Mouse (Mus musculus): Measurements from ENCODE around the gene Irf2. TPM values are rescaled to one million over a fixed set of nuclear protein-coding genes. Genes with fewer than 3 reads are reported as not detected.

Gene Irf2
- total RNA-seq (2021), result 10 to 100 TPM; 54.9 to 72.7 TPM
- long read RNA-seq, transcript Irf2-201 (9 exons, 2,497 nt), result major isoform, 13 of 25 reads
- long read RNA-seq, partial matches to known transcripts, result 3 of 25 reads
- long read RNA-seq, other reads (novel, unspliced or antisense), result 8 of 25 reads

- DNase-seq (ENCODE audit: low spot score in 2 of 2), result peak; percentile 67 to 81
Measured at GRCm38 (mm10) chr8:46739003-46739949, at the start of gene Irf2. Irf2 (plus strand) TSS chr8:46739732.

GRCm38 (mm10) chr8:46690111-46690510, 49.4 kb upstream of the Irf2 start:
- DNase-seq (ENCODE audit: low spot score in 2 of 2), result no peak

DNA sequence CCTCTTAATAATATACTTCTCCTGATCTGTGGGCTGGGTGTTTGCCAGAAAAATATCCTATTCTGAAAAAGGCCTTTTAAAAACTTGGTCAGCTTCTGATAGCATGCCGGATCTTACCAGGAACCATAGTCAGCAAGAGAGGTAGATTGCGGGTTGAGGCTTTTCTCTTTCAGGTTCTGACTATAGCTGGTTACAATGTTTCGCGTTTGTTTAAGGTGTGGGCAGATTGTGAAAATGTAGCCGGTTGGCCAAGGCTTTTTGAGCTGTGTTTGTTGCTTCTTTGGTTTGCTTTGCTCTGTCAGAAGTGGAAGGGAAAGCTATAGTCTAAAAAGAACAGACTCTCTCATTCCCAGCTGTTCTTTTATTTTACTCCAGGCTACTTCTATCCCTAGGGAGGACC, 49.0 kb upstream of the Irf2 start:
- no peak for DNase-seq (ENCODE audit: low spot score in 2 of 2)

DNA sequence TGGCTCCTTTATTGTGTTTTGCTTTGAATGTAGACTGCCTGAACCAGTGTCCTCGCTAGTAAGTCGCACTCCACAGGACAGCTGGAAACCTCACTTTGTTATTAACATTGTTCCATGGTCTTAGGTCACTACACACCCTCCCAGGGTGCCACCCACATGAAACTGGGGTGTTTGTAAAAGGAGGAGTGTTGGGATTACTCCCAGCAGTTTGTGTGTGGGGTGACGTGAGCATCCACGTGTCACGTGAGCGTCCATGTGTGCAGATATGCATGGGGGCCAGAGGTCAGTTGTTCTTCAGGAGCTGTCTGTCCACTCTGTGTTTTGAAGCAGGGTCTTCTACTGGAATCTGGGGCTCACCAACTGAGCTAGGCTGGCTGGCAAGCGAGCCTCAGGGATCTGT, 48.2 kb upstream of the Irf2 start:
- DNase-seq (ENCODE audit: low spot score in 2 of 2), result no peak

DNA sequence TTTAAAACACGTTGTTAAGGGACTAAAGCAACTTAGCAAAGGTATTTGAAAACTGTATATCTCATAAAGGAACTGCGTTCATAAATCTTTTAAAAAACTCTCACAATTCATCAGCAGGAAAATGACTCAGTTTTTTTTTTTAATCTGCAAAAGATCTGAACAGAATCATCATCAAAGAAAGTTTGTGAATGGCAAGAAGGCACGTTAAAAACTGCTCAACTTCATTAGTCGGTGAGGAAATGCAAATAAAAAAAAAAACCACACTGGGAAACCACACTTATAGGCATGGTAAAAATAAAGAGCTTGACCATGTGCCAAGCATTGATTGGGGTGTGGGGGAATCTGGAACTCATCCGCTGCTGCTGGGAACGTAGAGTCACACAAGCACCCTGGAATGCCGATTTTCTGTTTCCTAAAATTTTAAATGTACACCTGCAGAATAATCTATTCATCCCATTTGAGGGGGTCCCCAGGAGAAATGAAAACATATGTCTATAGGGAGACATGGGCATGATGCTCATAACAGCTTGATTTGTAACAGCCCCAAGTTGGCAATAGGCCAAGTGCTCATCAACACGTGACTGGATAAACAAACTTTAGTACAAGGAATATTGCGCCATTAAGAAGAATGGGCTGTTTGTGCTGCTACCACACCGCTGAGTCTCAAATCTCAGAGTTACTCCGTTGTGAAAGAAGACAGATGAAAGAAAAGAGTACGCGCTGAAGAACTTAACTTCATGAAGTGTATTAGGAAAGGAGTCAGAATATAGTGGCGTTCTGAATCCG, 43.1 kb upstream of the Irf2 start:
- no peak for DNase-seq (ENCODE audit: low spot score in 2 of 2)

GRCm38 (mm10) chr8:46697566-46697965, 42.0 kb upstream of the Irf2 start:
- DNase-seq (ENCODE audit: low spot score in 2 of 2), result no peak

- DNase-seq (ENCODE audit: low spot score in 2 of 2), result no peak
Measured at GRCm38 (mm10) chr8:46698162-46698561, 41.4 kb upstream of the Irf2 start.

GRCm38 (mm10) chr8:46705145-46705544, 34.4 kb upstream of the Irf2 start:
- no peak for DNase-seq (ENCODE audit: low spot score in 2 of 2)

DNA sequence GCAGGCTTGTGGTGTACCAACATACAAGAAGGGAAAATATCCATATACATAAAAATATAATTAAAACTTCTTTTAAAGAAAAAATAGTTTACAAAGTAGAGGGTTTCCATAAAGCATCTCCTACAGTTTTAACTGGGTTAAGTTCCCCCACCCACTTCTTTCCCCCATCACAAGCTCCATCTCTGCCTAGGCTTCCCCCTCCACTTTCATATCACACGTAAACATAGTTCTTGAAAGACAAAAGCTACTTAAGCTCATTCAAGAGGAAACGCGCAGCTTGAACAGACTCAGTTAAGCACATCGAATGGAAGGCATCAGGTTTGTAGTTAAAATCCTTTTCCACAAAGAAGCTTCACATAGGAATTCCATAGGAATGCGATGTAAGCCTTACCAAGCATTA, 32.8 kb upstream of the Irf2 start:
- no peak for DNase-seq (ENCODE audit: low spot score in 2 of 2)

- DNase-seq (ENCODE audit: low spot score in 2 of 2), result no peak
Measured at GRCm38 (mm10) chr8:46709302-46709701, 30.2 kb upstream of the Irf2 start.

DNA sequence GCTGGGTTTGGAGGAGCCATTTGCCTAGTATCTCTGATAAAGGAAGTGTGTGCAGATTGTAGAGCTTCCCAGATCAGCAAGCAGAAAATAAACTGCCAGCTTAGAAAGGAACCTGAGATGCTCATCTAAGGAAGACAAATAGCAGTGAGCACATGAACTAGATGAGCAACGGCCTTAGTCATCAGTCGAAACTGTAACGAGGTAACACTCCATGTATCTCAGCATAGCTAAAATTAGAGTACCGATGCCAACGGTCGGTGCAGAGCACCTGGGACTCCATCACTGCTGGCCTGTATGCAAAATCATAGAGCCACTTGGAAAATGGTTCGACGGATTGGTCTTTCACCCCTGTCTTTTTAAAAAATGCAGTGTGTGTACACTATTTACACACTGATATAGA, 29.2 kb upstream of the Irf2 start:
- no peak for DNase-seq (ENCODE audit: low spot score in 2 of 2)

DNA sequence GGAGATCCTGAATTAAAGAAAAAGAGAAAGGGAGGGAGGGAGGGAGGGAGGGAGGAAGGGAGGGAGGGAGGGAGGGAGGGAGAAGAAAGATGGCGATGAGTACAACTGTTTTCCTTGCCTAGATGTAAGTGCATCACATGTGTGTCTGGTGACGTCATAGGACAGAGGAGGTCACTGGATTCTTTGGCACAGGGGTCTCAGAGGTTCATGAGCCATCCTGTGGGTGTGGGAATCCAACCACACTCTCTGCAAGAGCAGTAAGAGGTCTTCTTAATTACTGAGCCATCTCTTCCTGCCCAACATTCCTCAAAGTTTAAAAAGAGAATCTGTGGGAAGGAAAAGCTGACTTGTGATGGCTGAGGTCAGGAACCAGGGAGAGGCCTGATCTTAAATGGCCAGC, 28.0 kb upstream of the Irf2 start:
- no peak for DNase-seq (ENCODE audit: low spot score in 2 of 2)

DNA sequence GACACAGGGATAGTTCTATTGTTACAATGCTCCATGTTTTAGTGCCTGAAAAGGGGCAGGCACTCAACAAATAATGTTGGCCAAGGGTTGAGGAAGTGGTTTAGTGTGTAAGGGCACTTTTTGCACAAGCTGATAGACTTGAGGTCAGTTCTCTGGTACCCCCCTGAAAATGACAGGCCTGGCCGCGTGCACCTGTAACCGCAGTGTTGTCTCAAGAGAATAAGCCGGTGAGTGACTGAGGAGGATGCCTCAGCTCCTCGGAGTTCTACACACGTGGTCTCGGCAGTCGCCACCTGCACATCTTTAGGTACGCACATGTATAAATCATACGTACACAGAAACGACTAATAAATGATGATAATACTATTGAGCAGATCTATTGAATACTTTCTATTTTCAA, 26.4 kb upstream of the Irf2 start:
- no peak for DNase-seq (ENCODE audit: low spot score in 2 of 2)

GRCm38 (mm10) chr8:46713844-46714243, 25.7 kb upstream of the Irf2 start:
- no peak for DNase-seq (ENCODE audit: low spot score in 2 of 2)

- no peak for DNase-seq (ENCODE audit: low spot score in 2 of 2)
Measured at GRCm38 (mm10) chr8:46714400-46714799, 25.1 kb upstream of the Irf2 start.

DNA sequence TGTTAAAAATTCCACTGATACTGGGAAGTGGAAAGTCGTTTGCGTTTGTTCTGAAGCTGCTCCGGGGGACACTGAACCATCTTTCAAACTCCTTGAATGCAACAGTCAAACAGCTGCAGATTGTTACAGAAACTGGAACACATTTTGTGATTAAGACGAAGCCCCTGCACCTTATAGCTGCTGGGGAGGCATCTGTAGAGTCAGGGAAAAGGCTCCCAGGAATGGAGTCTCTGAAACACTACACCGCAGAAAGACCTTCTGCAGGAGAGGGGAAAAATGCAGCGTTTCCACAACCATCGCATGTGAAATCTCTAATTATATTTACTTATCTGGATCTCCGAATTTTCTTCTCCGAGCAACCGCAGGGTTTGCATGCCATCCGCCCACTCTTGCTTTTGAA, 23.1 kb upstream of the Irf2 start:
- DNase-seq (ENCODE audit: low spot score in 2 of 2), result no peak

GRCm38 (mm10) chr8:46717170-46717569, 22.4 kb upstream of the Irf2 start:
- no peak for DNase-seq (ENCODE audit: low spot score in 2 of 2)

GRCm38 (mm10) chr8:46718301-46718700, 21.2 kb upstream of the Irf2 start:
- no peak for DNase-seq (ENCODE audit: low spot score in 2 of 2)

GRCm38 (mm10) chr8:46718747-46719146, 20.8 kb upstream of the Irf2 start:
- DNase-seq (ENCODE audit: low spot score in 2 of 2), result no peak

DNA sequence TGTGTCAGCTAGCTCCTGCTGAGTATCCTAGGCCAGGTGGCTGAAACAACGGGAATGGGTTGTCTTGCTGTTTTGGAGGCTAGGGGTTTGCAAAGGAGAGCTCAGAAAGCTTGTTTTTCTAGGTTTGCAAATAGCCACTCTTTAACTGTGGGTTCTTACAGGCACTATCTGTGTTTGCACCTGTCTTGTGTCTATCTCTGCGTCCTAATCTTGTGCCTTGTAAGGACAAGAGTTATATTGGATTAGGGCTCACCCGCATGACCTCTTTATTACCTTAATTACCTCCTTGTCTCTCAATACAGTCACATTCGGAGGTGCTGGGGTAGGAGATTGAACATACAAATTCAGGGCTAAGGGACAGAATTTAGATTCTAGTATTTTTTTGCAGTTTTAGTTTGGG, 18.9 kb upstream of the Irf2 start:
- DNase-seq (ENCODE audit: low spot score in 2 of 2), result no peak

DNA sequence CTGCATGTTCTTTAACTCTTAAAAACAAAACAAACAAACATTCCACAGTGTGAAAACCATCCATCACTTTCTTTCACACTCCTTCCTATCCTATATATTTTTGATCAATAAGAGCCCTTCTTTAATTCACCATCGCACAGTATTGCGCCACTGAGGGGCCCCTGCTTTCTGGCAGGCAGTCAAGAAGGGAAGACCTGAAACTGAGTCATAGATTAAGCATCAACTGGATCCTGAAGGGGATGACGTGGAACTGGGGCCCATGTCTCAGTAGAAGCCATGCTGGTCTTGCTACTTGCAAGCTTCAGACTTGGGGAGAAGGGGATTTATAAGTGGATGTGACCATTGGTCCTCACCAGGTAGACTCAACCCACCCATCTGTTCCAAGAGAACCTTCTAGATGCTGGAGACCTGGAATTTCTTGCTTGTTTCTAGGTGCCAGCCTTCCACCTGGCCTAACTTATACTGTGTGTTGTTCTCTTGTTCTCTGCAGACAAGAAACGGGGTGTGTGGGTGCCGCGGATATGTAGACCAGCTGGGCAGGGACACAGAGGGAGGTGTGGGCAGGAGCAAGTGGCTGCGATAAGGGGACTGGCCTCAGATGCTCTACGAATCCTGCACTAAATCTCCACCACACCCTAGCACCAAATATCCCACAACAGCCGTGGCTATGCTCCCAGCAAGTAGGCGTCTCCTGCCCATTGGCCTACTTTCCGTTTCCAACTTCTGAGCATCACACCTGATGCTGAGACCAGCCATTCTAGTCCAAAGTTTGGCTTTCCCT, 18.3 kb upstream of the Irf2 start:
- no peak for DNase-seq (ENCODE audit: low spot score in 2 of 2)
